Mouse (Mus musculus) cerebellum, adult 11-12 months (tissue): ENCODE results near the gene Olfr315.
"Not testable (repeated sequence)": the region's sequence is repeated elsewhere in the genome, so short reads cannot be mapped to it uniquely, and the experiment has no call there.

Experiments used
- DNase-seq: peaks from one replicate; pipeline ENCODE4 v3.0.0; 2022

Gene Olfr315

GRCm38 (mm10) chr11:58772888-58773287 is at the start of gene Olfr315:
Gene Olfr315 (plus strand): TSS chr11:58773188.
- no peak for DNase-seq

GRCm38 (mm10) chr11:58723914-58724313 is 49.1 kb upstream of the Olfr315 start, which contains the start of gene Olfr318:
Gene Olfr318 (minus strand): TSS chr11:58724014.
- DNase-seq, result no peak

DNA sequence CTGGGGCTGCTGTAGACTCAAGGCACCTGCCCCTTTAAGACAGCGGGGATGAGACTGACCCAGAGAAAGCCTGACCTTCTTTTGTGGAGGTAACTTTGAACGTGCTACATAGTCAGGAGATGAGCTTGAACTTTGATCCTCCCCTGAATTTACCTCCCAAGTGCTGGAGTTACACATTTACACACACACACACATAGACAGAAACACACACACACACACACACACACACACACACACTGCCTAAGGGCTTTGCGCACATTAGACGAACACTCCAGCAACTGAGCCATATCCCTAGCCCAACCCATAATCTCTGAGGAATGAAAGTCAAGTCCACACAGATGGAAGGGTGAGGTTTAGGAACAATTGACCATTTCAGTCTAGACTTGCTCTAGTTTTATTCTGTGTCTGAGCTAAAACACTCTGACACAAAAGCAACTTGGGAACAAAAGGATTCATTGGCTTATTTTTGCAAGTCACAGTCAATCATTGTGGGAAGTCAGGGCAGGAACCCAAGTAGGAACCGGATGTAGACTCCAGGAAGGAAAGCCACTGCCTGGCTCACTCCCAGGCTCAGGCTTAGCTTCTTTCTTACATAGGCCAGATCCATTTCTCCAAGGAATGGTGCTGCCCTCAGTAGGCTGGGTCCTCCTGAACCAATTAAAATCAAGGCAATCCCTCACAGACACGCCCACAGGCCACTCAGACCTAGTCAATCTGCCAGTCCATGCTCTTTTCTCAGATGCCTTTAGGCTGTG is 44.9 kb upstream of the Olfr315 start:
- DNase-seq, result not testable (repeated sequence)

- DNase-seq, result no peak
Measured at GRCm38 (mm10) chr11:58733372-58733771, 39.6 kb upstream of the Olfr315 start.

DNA sequence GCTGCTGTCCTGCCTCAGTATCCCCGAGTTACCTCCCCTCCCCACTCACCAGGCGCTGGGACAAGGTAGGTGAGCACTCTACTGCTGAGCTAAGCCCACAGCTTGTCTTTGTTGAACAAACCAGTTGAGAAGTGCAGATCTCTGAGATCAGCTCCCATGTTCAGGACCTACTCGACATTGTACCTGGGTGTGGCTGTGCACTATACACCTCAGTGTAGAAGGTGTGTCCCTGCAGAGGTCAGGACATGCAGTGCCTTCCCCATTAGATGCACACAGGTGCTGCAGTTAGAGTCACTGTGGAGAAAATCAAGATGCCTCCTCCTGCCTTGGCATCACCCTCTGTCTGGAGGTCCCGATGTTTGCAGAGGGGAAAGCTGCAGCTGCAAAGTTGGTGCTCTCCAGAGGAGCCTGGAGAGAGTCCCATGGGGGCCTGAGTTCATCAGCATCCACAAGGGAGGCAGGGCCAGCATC is 34.2 kb upstream of the Olfr315 start, which contains the start of gene Olfr317:
Olfr317 (minus strand) TSS at position 421 of the 471 bp plus-strand sequence.
- no peak for DNase-seq

DNA sequence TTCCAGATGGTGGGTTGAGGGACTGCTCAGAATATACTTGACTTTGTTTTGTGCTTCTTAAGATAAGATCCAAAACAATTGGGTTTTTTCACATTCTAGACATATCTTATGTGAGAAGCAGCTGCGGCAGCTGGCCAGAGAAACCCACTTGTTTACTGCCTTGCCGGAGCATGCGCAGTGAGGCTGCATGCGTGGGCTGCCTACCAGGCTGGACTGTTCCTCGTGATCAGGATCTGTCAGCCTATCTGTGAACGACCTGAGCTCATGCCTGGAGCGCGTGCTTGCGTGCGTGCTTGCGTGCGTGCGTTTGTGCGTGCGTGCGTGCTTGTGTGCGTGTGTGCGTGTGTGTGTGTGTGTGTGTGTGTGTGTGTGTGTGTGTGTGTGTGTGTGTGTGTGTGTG is 21.9 kb upstream of the Olfr315 start:
- DNase-seq, result not testable (repeated sequence)

GRCm38 (mm10) chr11:58752434-58752833 is 20.6 kb upstream of the Olfr315 start, which contains the start of gene Olfr316:
Gene Olfr316 (plus strand): TSS chr11:58752734.
- no peak for DNase-seq

- no peak for DNase-seq
Measured at GRCm38 (mm10) chr11:58782480-58783089, 9.6 kb downstream of the Olfr315 start, which contains the start of gene Olfr314. Gene Olfr314 (plus strand): TSS chr11:58782952.

DNA sequence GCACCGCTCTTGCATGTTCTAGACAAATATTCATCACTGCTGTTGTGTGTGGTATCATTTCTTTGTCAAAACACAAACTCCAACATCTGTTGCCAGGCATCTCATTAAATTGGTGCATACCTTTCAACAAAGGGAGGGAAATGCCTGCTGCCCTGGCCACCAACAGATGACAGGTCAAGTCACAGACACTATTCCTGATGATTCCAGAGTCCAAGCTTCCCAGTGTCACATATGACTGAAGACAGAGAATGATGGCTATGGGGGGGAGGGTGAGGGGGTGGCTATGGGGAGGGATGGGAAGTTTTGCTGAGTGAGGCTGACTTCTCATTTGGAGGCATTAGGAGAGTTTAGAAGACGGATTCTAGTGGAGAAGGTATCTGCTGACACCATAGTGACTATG is 11.2 kb downstream of the Olfr315 start:
- no peak for DNase-seq

DNA sequence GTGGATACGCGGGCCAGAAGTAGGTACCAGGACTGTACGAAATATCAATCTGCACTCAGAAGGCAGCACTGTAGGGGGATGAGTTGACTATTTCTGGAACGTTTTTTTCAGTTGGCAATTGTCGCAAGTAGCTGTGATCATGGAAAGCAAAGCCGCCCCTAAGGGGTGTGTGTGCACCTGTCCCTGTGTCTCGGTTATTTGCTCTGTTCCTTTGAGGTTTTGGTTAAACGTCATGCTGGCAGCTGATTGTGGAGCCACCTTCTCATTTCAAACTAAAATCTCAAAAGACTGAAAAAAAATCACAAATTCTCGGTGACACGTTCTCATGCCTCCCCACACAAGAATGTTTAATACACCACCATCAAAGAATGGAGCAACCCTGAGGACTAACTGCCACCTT is 14.7 kb downstream of the Olfr315 start:
- no peak for DNase-seq

- DNase-seq, result no peak
Measured at GRCm38 (mm10) chr11:58788346-58788745, 15.4 kb downstream of the Olfr315 start.

GRCm38 (mm10) chr11:58789532-58789931 is 16.5 kb downstream of the Olfr315 start:
- DNase-seq, result no peak

- no peak for DNase-seq
Measured at GRCm38 (mm10) chr11:58790053-58790452, 17.1 kb downstream of the Olfr315 start.

DNA sequence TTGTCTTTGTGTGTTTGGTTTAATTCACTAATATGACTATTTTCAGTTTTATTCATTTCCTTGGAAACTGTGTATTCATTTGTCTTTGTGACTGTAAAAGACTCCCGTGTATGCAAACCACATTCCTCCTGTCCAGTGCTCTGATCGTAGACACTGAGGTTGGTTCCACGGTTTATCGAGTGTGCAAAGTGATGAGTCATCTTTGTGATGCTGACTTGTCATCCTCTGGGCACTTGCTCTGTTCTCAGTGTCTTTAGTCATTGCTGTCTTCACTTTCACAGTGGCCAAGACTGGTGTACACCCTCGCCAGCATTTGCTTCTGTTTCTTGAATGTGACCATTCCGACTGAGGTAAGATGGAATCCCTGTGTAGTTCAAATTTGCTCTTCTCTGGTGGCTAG is 17.7 kb downstream of the Olfr315 start:
- no peak for DNase-seq

DNA sequence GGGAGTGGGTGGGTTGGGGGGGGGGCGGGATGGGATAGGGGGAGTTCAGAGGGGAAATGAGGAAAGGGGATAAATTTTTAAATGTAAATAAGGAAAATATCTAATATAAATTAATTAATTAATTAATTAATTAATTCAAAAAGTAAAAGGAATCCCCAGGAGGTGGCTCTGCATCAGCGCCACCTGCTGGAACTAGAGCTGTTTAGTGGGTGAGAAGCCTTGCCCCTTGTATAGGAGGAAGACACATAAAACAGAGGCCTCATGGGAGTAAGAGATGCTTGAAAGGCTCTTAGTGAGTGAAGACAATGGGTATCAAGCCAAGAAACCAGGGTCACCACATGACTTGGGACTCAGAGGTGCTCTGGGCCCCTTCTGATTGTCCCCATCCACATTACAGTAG is 22.9 kb downstream of the Olfr315 start:
- DNase-seq, result no peak

DNA sequence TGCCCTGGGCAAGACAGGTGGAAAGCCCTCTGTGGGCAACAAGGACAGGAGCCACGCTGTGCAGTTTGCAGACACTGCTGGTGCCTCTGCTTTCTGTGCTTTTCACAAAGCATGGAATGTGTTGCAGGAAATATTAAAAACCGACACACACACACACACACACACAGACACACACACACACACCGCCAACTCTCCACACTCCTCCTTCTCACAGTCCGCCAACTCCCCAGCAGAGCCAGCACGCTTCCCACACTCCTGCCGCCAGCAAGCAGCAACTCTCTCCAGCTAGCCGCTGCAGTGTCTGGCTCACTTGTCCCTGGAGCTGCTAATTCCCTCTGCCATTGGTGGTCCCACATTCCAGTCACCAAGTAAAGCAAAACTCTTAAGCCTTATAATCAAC is 23.9 kb downstream of the Olfr315 start:
- DNase-seq, result no peak

DNA sequence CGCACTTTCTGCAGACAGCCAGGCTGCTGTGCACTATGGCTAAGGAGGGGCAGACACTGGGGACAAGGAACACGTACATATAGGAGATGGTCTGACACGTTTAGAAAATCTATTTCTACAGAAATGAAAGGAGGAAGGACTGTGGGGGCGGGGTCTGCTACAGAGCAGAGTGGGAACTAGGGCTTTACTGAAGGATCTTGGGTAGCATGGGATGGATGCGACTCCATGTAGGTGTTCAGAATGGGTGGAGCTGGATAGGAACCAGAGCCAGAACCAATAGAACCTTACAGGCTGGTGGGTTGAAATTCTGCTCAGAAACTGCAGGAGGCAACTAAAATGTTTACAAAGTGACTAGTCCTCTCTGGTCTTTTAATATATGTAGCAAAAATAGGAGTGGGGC is 26.8 kb downstream of the Olfr315 start:
- DNase-seq, result no peak

GRCm38 (mm10) chr11:58801558-58802228 is 28.7 kb downstream of the Olfr315 start, which contains the start of gene Fam183b:
Gene Fam183b (minus strand): TSS chr11:58801960.
- DNase-seq, result peak; percentile 10

GRCm38 (mm10) chr11:58803871-58804270 is 30.9 kb downstream of the Olfr315 start:
- no peak for DNase-seq

GRCm38 (mm10) chr11:58804393-58804792 is 31.4 kb downstream of the Olfr315 start:
- no peak for DNase-seq

- no peak for DNase-seq
Measured at GRCm38 (mm10) chr11:58812001-58812400, 39.0 kb downstream of the Olfr315 start.

- not testable (repeated sequence) for DNase-seq
Measured at GRCm38 (mm10) chr11:58814700-58815099, 41.7 kb downstream of the Olfr315 start, which contains the start of gene Olfr313. Gene Olfr313 (plus strand): TSS chr11:58815000.

DNA sequence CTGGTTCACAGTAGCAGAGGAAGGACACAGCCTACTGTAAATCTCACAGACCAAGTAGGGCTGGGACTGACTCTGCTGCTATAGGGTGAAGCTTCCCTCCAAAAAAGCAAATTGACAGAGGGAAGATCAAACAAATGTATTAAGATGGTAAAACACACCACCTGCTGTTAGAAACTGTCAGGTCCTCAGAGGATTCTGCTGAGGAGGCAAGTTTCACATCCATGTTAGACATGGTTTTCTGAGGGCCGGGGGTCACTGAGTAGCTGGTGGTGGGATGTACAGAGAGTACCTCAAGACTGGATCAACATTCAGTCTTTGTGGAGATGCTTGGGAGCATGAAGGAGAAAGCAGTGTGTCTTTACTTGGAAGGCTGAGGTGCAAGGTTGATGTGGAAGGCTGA is 42.7 kb downstream of the Olfr315 start:
- no peak for DNase-seq
